Mouse (Mus musculus) midbrain, embryonic 11.5 days (tissue): Measurements from ENCODE around the gene Ddr1. TPM values are rescaled to one million over a fixed set of nuclear protein-coding genes. Genes with fewer than 3 reads are reported as not detected.

Source experiments
- ATAC-seq: fragments of 200-750 bp; cut with Nextera tagmentation; 2 replicates; pipeline ENCODE4 v1.8.0; 2017; ENCODE audit warnings: moderate TSS enrichment, moderate library complexity; ENCODE audit not compliant: low FRiP score
- DNase-seq: peaks from one replicate; pipeline ENCODE4 v3.0.0; 2015; ENCODE audit warnings: low spot score; ENCODE audit errors: missing footprints
- H3K27ac ChIP-seq: fragments of 300-500 bp; sonication (generic); 2 replicates; pipeline ENCODE4 v1.5.1; 2014; ENCODE audit warnings: low read depth, low read length
- H3K27me3 ChIP-seq: fragments of 300-500 bp; sonication (generic); 2 replicates; pipeline ENCODE4 v1.6.1; 2014; ENCODE audit warnings: mild to moderate bottlenecking, low read length, moderate library complexity, mixed read lengths; ENCODE audit not compliant: control insufficient read depth, insufficient read depth
- H3K36me3 ChIP-seq: fragments of 300-500 bp; sonication (generic); 2 replicates; pipeline ENCODE4 v1.6.1; 2014; ENCODE audit warnings: mild to moderate bottlenecking, low read length, moderate library complexity, mixed read lengths; ENCODE audit not compliant: control insufficient read depth, insufficient read depth
- H3K4me1 ChIP-seq: fragments of 300-500 bp; sonication (generic); 2 replicates; pipeline ENCODE4 v1.6.1; 2014; ENCODE audit warnings: low read length; ENCODE audit not compliant: control insufficient read depth, insufficient read depth
- H3K4me2 ChIP-seq: fragments of 300-500 bp; sonication (generic); 2 replicates; pipeline ENCODE4 v1.6.1; 2014; ENCODE audit warnings: mild to moderate bottlenecking, moderate library complexity
- H3K4me3 ChIP-seq: fragments of 300-500 bp; sonication (generic); 2 replicates; pipeline ENCODE4 v1.5.1; 2014; ENCODE audit warnings: low read depth, low read length
- H3K9ac ChIP-seq: fragments of 300-500 bp; sonication (generic); 2 replicates; pipeline ENCODE4 v1.6.1; 2014; ENCODE audit warnings: low read length
- H3K9me3 ChIP-seq: fragments of 300-500 bp; sonication (generic); 2 replicates; pipeline ENCODE4 v1.6.1; 2016; ENCODE audit warnings: low read length; ENCODE audit not compliant: control insufficient read depth
- WGBS: fragments of 180-500 bp; shearing (Covaris S2); extraction: QIAGEN DNeasy Blood & Tissue Kit; methylation state at CpG from one replicate; pipeline ENCODE4 v1.1.7; 2014; 5-methylcytosine and 5-hydroxymethylcytosine counted together
- polyA plus RNA-seq: library from polyadenylated mRNA; unstranded; fragments of >200 nt; fragmentation: Nextera tagmentation; extraction: Ambion mirVana; gene quantifications from 2 replicates; pipeline ENCODE4 v1.2.1, GENCODE M21; 2014

Gene Ddr1
- polyA plus RNA-seq, 1 experiment from 2014 or later, result 92.1 TPM

DNA sequence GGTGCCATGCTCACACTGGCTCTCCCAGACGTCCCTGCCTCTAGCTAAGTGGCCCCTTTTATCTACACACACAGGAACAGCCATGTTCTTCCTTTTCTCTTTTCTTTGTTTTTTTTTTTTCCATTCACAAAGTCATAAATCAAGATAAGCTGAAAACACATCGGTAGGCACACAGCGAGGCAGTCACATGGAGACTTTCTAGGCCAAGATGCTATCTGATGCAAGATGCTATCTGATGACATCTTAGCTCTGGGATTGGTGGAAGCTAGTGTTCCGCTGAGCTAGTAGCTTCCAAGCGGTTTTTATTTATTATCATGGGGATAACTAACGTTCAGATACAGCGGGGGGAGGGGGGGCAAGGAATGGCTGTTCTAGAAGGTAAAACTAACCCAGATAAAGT, 22.6 kb upstream of the Ddr1 start:
- Histone ChIP-seq H3K36me3 (no peaks in the 10 kb centered on the region), H3K9ac (no peak overlapping the region), H3K9me3 (no peaks in the 10 kb centered on the region), H3K4me3 (no peak overlapping the region), H3K4me1 (no peaks in the 10 kb centered on the region), H3K4me2 (no peak overlapping the region), H3K27me3 (no peaks in the 10 kb centered on the region), H3K27ac (no peak overlapping the region)
- DNase-seq, result no peak
- 56% methylated on average over 7 of the region's 7 CpGs for WGBS
- no peak for ATAC-seq

DNA sequence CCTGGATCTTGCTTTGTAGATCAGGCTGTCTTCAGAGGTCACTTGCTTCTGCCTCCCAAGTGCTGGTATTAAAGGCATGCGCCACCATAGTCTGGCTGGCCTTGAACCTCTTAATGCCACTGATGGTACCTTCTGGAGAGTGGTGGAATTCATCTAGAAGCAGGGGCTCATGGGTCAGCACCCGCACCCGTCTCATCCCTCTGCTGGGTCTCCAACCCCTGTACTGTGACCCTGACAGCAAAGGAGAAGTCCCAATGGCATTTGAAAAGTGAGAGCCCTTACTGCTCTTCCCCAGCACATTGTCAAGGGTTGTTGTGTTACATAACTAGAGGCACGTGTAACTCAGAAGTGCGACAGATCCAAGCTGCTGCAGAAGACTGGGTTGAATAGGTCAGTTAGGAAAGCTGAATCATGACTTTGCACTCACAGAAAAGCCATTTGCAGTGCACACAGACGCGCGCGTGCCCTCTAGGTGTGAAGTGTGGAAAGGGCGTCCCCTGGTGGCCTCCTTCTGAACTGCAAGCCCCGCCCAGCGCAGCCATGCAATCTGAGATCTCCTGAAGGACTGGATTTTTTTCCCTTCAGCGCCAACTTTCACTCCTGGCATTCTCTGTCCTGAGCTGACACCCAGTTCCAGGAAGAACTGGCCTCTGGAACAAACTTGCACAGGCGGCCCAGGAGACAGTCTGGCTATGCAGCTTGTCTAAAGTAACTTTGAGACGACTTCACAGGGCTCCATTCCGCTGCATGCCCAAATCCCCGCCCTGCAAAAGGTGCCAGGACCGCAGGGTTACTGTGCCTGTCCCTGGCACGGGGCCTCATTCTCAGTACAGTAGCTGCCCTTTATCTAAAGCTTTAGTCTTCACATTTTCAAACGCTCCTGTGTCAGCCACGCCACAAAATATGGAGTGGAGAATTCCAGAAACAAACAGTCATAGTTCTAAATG, 21.1 kb upstream of the Ddr1 start:
- 31% methylated on average over 21 of the region's 21 CpGs for WGBS
- Histone ChIP-seq H3K27ac (no peak overlapping the region), H3K36me3 (no peaks in the 10 kb centered on the region), H3K9me3 (no peaks in the 10 kb centered on the region), H3K27me3 (no peaks in the 10 kb centered on the region), H3K4me3 (no peak overlapping the region), H3K4me2 (no peak overlapping the region), H3K9ac (no peak overlapping the region), H3K4me1 (no peaks in the 10 kb centered on the region; the same call in 1 of the 2 replicates)
- DNase-seq, result peak; percentile 100
- ATAC-seq, result peak; percentile 71

DNA sequence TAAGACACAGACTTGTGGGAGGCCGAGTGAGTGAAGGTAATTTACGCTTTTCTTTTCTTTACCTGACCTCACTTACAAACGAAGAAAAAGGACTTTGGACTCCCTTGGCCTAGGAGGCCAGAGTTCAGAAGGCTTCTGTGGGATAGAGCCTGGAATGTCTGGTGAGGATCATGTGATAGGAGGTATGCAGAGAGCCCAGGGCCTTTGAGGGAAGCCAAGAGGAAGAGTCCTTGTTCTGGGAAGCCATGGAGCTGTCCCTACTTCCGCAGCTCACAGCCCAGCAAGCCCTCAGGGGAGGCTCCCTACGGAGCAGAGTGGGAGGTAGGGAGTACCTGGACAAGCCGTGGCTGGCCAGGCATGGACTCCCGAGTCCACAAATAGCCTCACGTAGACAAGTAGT, 17.3 kb upstream of the Ddr1 start:
- WGBS, result 76% methylated on average over 8 of the region's 8 CpGs
- Histone ChIP-seq H3K4me1 (peaks cover 2% of the 10 kb centered on the region; the same call in 1 of the 2 replicates), H3K36me3 (no peaks in the 10 kb centered on the region), H3K9me3 (no peaks in the 10 kb centered on the region), H3K27ac (no peak overlapping the region), H3K27me3 (no peaks in the 10 kb centered on the region), H3K4me3 (no peak overlapping the region), H3K9ac (no peak overlapping the region), H3K4me2 (no peak overlapping the region)
- ATAC-seq, result no peak
- DNase-seq, result no peak

DNA sequence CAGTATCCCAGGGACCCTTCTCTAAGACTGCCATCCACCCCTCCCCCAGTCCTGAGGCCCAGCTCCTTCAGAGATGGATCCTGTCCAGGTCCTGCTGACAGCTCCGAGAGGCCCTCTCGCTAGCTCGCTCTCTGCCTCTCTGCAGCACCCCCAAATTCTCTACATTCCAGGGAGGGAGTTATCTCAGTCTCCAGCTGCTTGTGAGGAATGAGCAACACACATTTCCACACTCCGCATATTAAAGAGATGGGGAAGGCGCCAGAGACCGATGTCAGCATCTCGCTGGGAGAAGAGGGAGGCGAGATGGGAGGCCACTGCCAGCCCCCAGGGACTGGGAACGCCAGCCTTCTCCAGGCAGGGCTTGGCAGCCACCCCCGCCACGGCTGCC, 15.9 kb upstream of the Ddr1 start:
- WGBS, result 26% methylated on average over 11 of the region's 11 CpGs
- ATAC-seq (no peak), DNase-seq (no peak)
- Histone ChIP-seq H3K27ac (no peak overlapping the region), H3K4me2 (no peak overlapping the region), H3K4me3 (no peak overlapping the region), H3K27me3 (no peaks in the 10 kb centered on the region), H3K4me1 (peaks cover 2% of the 10 kb centered on the region; the same call in 1 of the 2 replicates), H3K9ac (peak overlapping the region; percentile 6; the same call in 1 of the 2 replicates), H3K9me3 (no peaks in the 10 kb centered on the region), H3K36me3 (no peaks in the 10 kb centered on the region)

DNA sequence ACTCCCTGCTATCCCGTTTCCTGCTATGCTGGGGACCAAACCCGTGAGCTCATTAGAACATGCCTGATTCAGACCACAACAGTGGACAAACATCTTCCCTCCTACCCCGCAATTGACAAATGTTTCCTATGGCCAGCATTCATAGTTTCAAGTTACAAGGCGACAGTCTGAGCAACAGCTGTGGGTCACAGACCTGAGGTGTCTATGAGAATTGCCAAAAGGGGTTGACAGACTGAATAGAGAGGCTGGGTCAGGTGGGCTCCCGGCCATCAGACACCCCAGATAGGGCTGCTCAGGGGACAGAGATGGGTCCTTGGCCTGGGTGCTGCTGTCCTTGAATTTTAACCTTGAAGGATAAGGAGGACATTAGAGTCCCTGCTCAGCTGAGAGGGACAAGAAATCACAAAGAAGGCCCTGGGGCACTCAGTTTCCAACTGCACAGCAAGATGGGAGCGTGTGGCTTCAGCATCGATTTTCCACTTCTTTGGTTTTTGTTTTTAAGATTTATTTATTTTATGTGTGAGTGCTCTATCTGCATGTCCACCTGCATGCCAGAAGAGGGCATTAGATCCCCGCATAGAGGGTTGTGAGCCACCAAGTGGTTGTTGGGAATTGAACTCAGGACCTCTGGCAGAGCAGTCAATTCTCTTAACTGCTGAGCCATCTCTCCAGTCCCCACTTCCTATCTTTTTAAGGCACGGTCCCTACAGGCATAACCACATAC, 15.4 kb upstream of the Ddr1 start:
- H3K4me1 ChIP-seq, result peaks cover 2% of the 10 kb centered on the region; the same call in 1 of the 2 replicates
- H3K9me3 ChIP-seq, result no peaks in the 10 kb centered on the region
- no peak overlapping the region for H3K27ac ChIP-seq
- DNase-seq (no peak), ATAC-seq (no peak)
- H3K4me2 ChIP-seq, result no peak overlapping the region
- H3K4me3 ChIP-seq, result no peak overlapping the region
- no peak overlapping the region; the same call in 1 of the 2 replicates for H3K9ac ChIP-seq
- H3K27me3 ChIP-seq, result no peaks in the 10 kb centered on the region
- no peaks in the 10 kb centered on the region for H3K36me3 ChIP-seq
- WGBS, result 72% methylated on average over 9 of the region's 9 CpGs

DNA sequence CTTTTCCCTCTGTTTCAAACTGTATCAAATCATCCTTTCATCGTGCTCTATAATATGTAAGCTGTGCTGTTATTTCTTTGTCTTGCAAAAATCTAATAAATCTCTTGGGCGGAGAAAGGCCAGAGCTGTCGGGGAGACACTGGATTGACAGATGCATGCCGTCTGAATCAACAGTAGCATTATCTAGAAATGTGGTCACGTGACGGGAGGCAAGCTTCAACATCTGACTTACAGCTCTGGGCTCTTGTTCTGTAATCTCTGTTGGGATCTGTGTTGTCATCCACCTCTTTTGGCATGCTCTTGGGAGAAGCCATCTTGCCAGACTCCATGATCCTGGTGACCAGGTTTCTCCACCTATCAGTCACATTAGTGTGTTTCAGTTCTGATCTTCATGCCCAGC, 12.7 kb upstream of the Ddr1 start:
- no peak overlapping the region for H3K4me2 ChIP-seq
- H3K9me3 ChIP-seq, result no peaks in the 10 kb centered on the region
- H3K27me3 ChIP-seq, result no peaks in the 10 kb centered on the region
- ATAC-seq, result no peak
- no peak for DNase-seq
- H3K4me3 ChIP-seq, result no peak overlapping the region
- no peaks in the 10 kb centered on the region for H3K36me3 ChIP-seq
- no peak overlapping the region for H3K27ac ChIP-seq
- no peak overlapping the region for H3K9ac ChIP-seq
- WGBS, result 92% methylated on average over 6 of the region's 6 CpGs
- H3K4me1 ChIP-seq, result peaks cover 2% of the 10 kb centered on the region; the same call in 1 of the 2 replicates

DNA sequence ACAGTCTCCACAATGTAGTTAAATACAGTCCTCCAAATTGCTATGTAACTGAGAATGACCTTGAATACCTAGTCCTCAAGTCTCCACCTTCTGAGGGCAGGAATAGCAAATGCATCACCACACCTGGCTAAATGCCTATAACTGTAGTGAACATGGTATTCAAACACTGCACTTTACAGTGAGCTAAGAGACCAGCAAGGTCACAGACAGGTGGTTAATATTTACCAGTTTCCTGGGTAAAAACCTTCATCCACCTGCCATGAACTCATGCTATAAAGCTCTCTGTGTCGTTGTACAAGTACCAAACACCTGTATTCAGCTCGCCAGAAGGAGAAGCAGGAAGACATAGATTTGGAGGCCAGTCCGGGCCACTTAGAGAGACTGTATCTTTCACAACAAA, 11.7 kb upstream of the Ddr1 start:
- no peak overlapping the region for H3K4me3 ChIP-seq
- no peaks in the 10 kb centered on the region for H3K36me3 ChIP-seq
- H3K4me1 ChIP-seq, result peaks cover 3% of the 10 kb centered on the region
- H3K9ac ChIP-seq, result no peak overlapping the region
- ATAC-seq, result no peak
- no peaks in the 10 kb centered on the region for H3K9me3 ChIP-seq
- H3K4me2 ChIP-seq, result no peak overlapping the region
- no peaks in the 10 kb centered on the region for H3K27me3 ChIP-seq
- DNase-seq, result no peak
- 92% methylated on average over 3 of the region's 3 CpGs for WGBS
- no peak overlapping the region for H3K27ac ChIP-seq

DNA sequence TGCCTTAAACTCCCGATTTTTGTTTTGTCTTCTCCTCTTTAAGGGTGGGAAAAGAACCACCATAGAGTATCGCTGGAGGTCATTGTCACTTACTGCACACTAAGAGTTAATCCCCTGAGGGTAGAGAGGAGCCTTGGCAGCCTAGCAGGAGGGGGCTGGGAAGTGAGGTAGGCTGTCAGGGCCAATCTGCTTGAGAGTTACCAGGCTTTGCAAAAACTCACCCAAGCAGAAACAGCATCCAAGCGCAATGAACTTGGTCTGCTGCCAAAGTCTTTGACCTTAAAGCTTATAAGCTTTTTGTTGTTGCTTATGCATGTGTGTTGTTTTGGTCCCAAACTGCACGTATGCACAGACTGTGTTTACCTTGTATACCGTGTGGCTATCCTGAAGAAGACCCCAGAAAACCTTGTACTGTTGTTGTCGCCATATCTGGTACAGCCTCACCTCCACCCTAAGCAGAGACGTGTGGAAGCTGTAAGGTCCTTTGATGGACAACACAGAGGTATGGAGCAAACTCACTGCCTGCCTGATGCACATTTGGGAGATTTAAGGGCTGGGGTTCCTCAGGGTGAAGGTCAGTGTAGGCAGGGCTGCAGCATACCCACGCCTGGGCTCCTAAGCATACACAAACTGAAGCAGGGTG, 6.4 kb upstream of the Ddr1 start:
- peak overlapping the region; percentile 4; the same call in 1 of the 2 replicates for H3K27ac ChIP-seq
- H3K4me3 ChIP-seq, result no peak overlapping the region
- peaks cover 14% of the 10 kb centered on the region for H3K4me1 ChIP-seq
- H3K36me3 ChIP-seq, result no peaks in the 10 kb centered on the region
- H3K4me2 ChIP-seq, result no peak overlapping the region
- DNase-seq, result no peak
- 29% methylated on average over 8 of the region's 8 CpGs for WGBS
- no peaks in the 10 kb centered on the region for H3K27me3 ChIP-seq
- H3K9ac ChIP-seq, result peak overlapping the region; percentile 6; the same call in 1 of the 2 replicates
- no peaks in the 10 kb centered on the region for H3K9me3 ChIP-seq
- ATAC-seq, result peak; percentile 79
